Mouse (Mus musculus) heart, postnatal 0 days (tissue): ENCODE data around the gene Hist1h3a. TPM values are rescaled to one million over a fixed set of nuclear protein-coding genes. Genes with fewer than 3 reads are reported as not detected.

Experiments used
- ATAC-seq: fragments of 200-750 bp; cut with Nextera tagmentation; 2 replicates; pipeline ENCODE4 v1.8.0; 2017; ENCODE audit warnings: low read depth, moderate number of reproducible peaks, moderate library complexity; ENCODE audit not compliant: insufficient read depth
- DNase-seq: peaks from one replicate; pipeline ENCODE4 v3.0.0-alpha.2; 2016; ENCODE audit warnings: low spot score
- H3K27ac ChIP-seq: fragments of 300-500 bp; sonication (generic); 2 replicates; pipeline ENCODE4 v1.5.1; 2014; ENCODE audit warnings: low read depth, mild to moderate bottlenecking
- H3K27me3 ChIP-seq: fragments of 300-500 bp; sonication (generic); 2 replicates; pipeline ENCODE4 v1.6.1; 2014; ENCODE audit warnings: low read length, mixed read lengths; ENCODE audit not compliant: control insufficient read depth, insufficient read depth
- H3K36me3 ChIP-seq: fragments of 300-500 bp; sonication (generic); replicated peaks from 2 replicates; pipeline ENCODE4 v1.6.1; 2014; ENCODE audit warnings: low read length, mixed read lengths; ENCODE audit not compliant: control insufficient read depth, insufficient read depth
- H3K4me1 ChIP-seq: fragments of 300-500 bp; sonication (generic); 2 replicates; pipeline ENCODE4 v1.6.1; 2014; ENCODE audit warnings: antibody characterized with exemption; ENCODE audit not compliant: control insufficient read depth, insufficient read depth
- H3K4me2 ChIP-seq: fragments of 300-500 bp; sonication (generic); 2 replicates; pipeline ENCODE4 v1.6.1; 2014; ENCODE audit warnings: low read depth, mild to moderate bottlenecking, low read length, moderate library complexity
- H3K4me3 ChIP-seq: fragments of 300-500 bp; sonication (generic); 2 replicates; pipeline ENCODE4 v1.5.1; 2014; ENCODE audit warnings: low read depth, low read length
- H3K9ac ChIP-seq: fragments of 300-500 bp; sonication (generic); replicated peaks from 2 replicates; pipeline ENCODE4 v1.6.1; 2014; ENCODE audit warnings: low read depth, low read length, mixed read lengths
- H3K9me3 ChIP-seq: fragments of 300-500 bp; sonication (generic); replicated peaks from 2 replicates; pipeline ENCODE4 v1.6.1; 2016; ENCODE audit warnings: low read length; ENCODE audit not compliant: control insufficient read depth
- CTCF ChIP-seq: IDR thresholded peaks from 2 replicates; pipeline ENCODE4 v1.5.1; 2016; ENCODE audit warnings: antibody characterized with exemption, control low read depth, low read depth
- EP300 ChIP-seq: IDR thresholded peaks from 2 replicates; pipeline ENCODE4 v1.6.1; 2016; ENCODE audit warnings: antibody characterized with exemption, low read depth
- WGBS: fragments of 180-500 bp; shearing (Covaris S2); extraction: QIAGEN DNeasy Blood & Tissue Kit; methylation state at CpG from one replicate; pipeline ENCODE4 v1.1.7; 2014; 5-methylcytosine and 5-hydroxymethylcytosine counted together
- polyA plus RNA-seq: library from polyadenylated mRNA; unstranded; fragments of >200 nt; fragmentation: Nextera tagmentation; extraction: Ambion mirVana; gene quantifications from 2 replicates; pipeline ENCODE4 v1.2.1, GENCODE M21; 2015
- total RNA-seq: library from RNA; depleted of rRNA; stranded (reverse); fragments of >200 nt; gene quantifications from 2 replicates; pipeline ENCODE4 v1.2.3, GENCODE M21; 2014; ENCODE audit warnings: low replicate concordance

Hist1h3a gene
- total and polyA plus RNA-seq, 2 experiments from 2014 or later, result 1.4 to 1,794 TPM

- ATAC-seq (peak; percentile 2; the same call in 1 of the 2 replicates), DNase-seq (peak; percentile 50)
- WGBS, result 3% methylated on average over 19 of the region's 27 CpGs
- Histone ChIP-seq H3K27me3 (no peaks in the 10 kb centered on the region), H3K36me3 (no peaks in the 10 kb centered on the region), H3K9me3 (no peaks in the 10 kb centered on the region), H3K4me3 (peak overlapping the region; percentile 48), H3K9ac (peak overlapping the region; percentile 39), H3K4me2 (peak overlapping the region; percentile 71), H3K4me1 (peaks cover 26% of the 10 kb centered on the region), H3K27ac (peak overlapping the region; percentile 95)
- TF ChIP-seq CTCF (no peak), EP300 (no peak)
Observed at GRCm38 (mm10) chr13:23760240-23760971, 1.8 kb downstream of the Hist1h3a start.

- Histone ChIP-seq H3K9me3 (no peaks in the 10 kb centered on the region), H3K27me3 (no peaks in the 10 kb centered on the region), H3K27ac (no peak overlapping the region), H3K36me3 (no peaks in the 10 kb centered on the region), H3K4me3 (no peak overlapping the region), H3K9ac (no peak overlapping the region), H3K4me2 (peak overlapping the region; percentile 71; the same call in 1 of the 2 replicates), H3K4me1 (peaks cover 26% of the 10 kb centered on the region)
- 70% methylated on average over 1 of the region's 1 CpGs for WGBS
- no peak for TF ChIP-seq CTCF
- no peak for TF ChIP-seq EP300
- no peak for ATAC-seq
- DNase-seq, result no peak
Observed at GRCm38 (mm10) chr13:23759916-23760239, 2.3 kb downstream of the Hist1h3a start.

GRCm38 (mm10) chr13:23759251-23759771, 2.9 kb downstream of the Hist1h3a start:
- no peak overlapping the region for H3K4me3 ChIP-seq
- no peak overlapping the region for H3K4me2 ChIP-seq
- H3K27me3 ChIP-seq, result no peaks in the 10 kb centered on the region
- TF ChIP-seq EP300, result no peak
- no peak for TF ChIP-seq CTCF
- no peaks in the 10 kb centered on the region for H3K36me3 ChIP-seq
- WGBS, result 89% methylated on average over 3 of the region's 3 CpGs
- H3K4me1 ChIP-seq, result peaks cover 22% of the 10 kb centered on the region
- no peak overlapping the region for H3K27ac ChIP-seq
- ATAC-seq (no peak), DNase-seq (no peak)
- no peak overlapping the region for H3K9ac ChIP-seq
- no peaks in the 10 kb centered on the region for H3K9me3 ChIP-seq

GRCm38 (mm10) chr13:23757921-23758320, 4.3 kb downstream of the Hist1h3a start:
- no peak for DNase-seq
- 56% methylated on average over 3 of the region's 3 CpGs for WGBS
- no peak overlapping the region for H3K4me3 ChIP-seq
- no peaks in the 10 kb centered on the region for H3K9me3 ChIP-seq
- H3K9ac ChIP-seq, result no peak overlapping the region
- no peak overlapping the region for H3K27ac ChIP-seq
- H3K4me2 ChIP-seq, result no peak overlapping the region; the same call in 1 of the 2 replicates
- no peak for ATAC-seq
- H3K36me3 ChIP-seq, result no peaks in the 10 kb centered on the region
- TF ChIP-seq EP300 (no peak), CTCF (no peak)
- no peaks in the 10 kb centered on the region for H3K27me3 ChIP-seq
- H3K4me1 ChIP-seq, result peaks cover 13% of the 10 kb centered on the region; the same call in 1 of the 2 replicates

GRCm38 (mm10) chr13:23757211-23757773, 4.9 kb downstream of the Hist1h3a start:
- H3K4me3 ChIP-seq, result peak overlapping the region; percentile 44
- no peaks in the 10 kb centered on the region for H3K9me3 ChIP-seq
- no peak for ATAC-seq
- TF ChIP-seq CTCF (no peak), EP300 (no peak)
- no peak for DNase-seq
- peak overlapping the region; percentile 48 for H3K9ac ChIP-seq
- H3K27ac ChIP-seq, result peak overlapping the region; percentile 81
- no peaks in the 10 kb centered on the region for H3K27me3 ChIP-seq
- 3% methylated on average over 13 of the region's 23 CpGs for WGBS
- no peaks in the 10 kb centered on the region for H3K36me3 ChIP-seq
- H3K4me1 ChIP-seq, result peaks cover 8% of the 10 kb centered on the region; the same call in 1 of the 2 replicates
- H3K4me2 ChIP-seq, result peak overlapping the region; percentile 61
